11 mouse cellular contexts compared by ENCODE assay signal in genomic region chr10:17367430-17367829, GRCm38 (mm10).
DNase-seq lines count a peak whose midpoint lies in the region; ATAC-seq and TF ChIP-seq lines count a peak whose summit lies in the region.
"Had no signal": no experiment of that assay in that cellular context is flagged by ENCODE, and none has a peak within 500 bp of the region (broad histone marks: within the 10 kb centered on the region; RNA-seq: fewer than 3 reads in every experiment).

No protein-coding gene starts in this region.

- H3K27me3 ChIP-seq in forebrain, postnatal 0 days (ENCODE audit: insufficient read depth, low read length) = no peaks in the 10 kb centered on the region
- no peaks in the 10 kb centered on the region for H3K27me3 ChIP-seq in forebrain, embryonic 12.5 days
- no peaks in the 10 kb centered on the region for H3K27me3 ChIP-seq in kidney, adult 2 months (replicated peaks; ENCODE audit: control insufficient read depth, insufficient read depth, low read length)
- no peaks in the 10 kb centered on the region for H3K27me3 ChIP-seq in kidney, embryonic 16.5 days (ENCODE audit: insufficient read depth, low read length)
- H3K27me3 ChIP-seq: megakaryocyte, embryonic 14.5 days had no signal

- no peak for TF ChIP-seq POLR2A in kidney, adult 2 months (IDR thresholded peaks at IDR 0.05; ENCODE audit: low read depth, low read length)
- TF ChIP-seq POLR2A in brain, embryonic 14.5 days (IDR thresholded peaks at IDR 0.05; ENCODE audit: borderline replicate concordance, extremely low read depth, insufficient read depth, insufficient read length, poor library complexity, severe bottlenecking) = no peak

- H3K27ac ChIP-seq in forebrain, postnatal 0 days (ENCODE audit: low read depth, low read length) = no peak overlapping the region
- H3K27ac ChIP-seq in forebrain, embryonic 12.5 days = no peak overlapping the region
- H3K27ac ChIP-seq in kidney, adult 2 months (ENCODE audit: insufficient read depth, low read depth, low read length) = no peak overlapping the region
- H3K27ac ChIP-seq in kidney, embryonic 16.5 days (ENCODE audit: low read length) = peak overlapping the region; percentile 35; the same call in 1 of the 2 replicates

- peaks cover 4% of the 10 kb centered on the region; the same call in 1 of the 2 replicates for H3K4me1 ChIP-seq in forebrain, postnatal 0 days (ENCODE audit: insufficient read depth)
- peaks cover 7% of the 10 kb centered on the region; the same call in 1 of the 2 replicates for H3K4me1 ChIP-seq in forebrain, embryonic 12.5 days
- 0 out of 2 replicates have a peak, but pooled peaks cover 3% of the 10 kb centered on the region for H3K4me1 ChIP-seq in kidney, adult 2 months (ENCODE audit: control insufficient read depth, insufficient read depth, low read length)
- peaks cover 5% of the 10 kb centered on the region; the same call in 1 of the 2 replicates for H3K4me1 ChIP-seq in kidney, embryonic 16.5 days (ENCODE audit: insufficient read depth, low read length)

- no peak for DNase-seq in forebrain, postnatal 0 days
- peak; percentile 15 to 18 for DNase-seq in kidney, adult 8-10 months
- no peak for DNase-seq in kidney, adult 2 months
- DNase-seq in brain, embryonic 14.5 days (ENCODE audit: low read depth) = peak; percentile 19
- DNase-seq in urinary bladder, postnatal 14 days (ENCODE audit: low spot score) = no peak
- no peak for DNase-seq in thymus, adult 18-20 months
- DNase-seq: left cerebral cortex, postnatal 4 days; liver, postnatal 0 days had no signal

- no peak for TF ChIP-seq CTCF in forebrain, postnatal 0 days (IDR thresholded peaks at IDR 0.05; ENCODE audit: low read depth)
- TF ChIP-seq CTCF in kidney, adult 2 months (conservative IDR thresholded peaks at IDR 0.05; ENCODE audit: insufficient read depth, insufficient read length, low read depth, low read length) = no peak
- no peak for TF ChIP-seq CTCF in brain, embryonic 14.5 days (IDR thresholded peaks at IDR 0.05; ENCODE audit: borderline replicate concordance, extremely low read depth, insufficient read depth, insufficient read length)

- H3K4me2 ChIP-seq in forebrain, postnatal 0 days (ENCODE audit: low read depth) = peak overlapping the region; percentile 15; the same call in 1 of the 2 replicates
- H3K4me2 ChIP-seq in forebrain, embryonic 12.5 days = no peak overlapping the region
- no peak overlapping the region for H3K4me2 ChIP-seq in kidney, embryonic 16.5 days (replicated peaks; ENCODE audit: low read depth, low read length)

- no peak overlapping the region for H3K4me3 ChIP-seq in forebrain, postnatal 0 days (ENCODE audit: low read depth, low read length)
- no peak overlapping the region for H3K4me3 ChIP-seq in forebrain, embryonic 12.5 days (replicated peaks)
- H3K4me3 ChIP-seq in kidney, adult 2 months (ENCODE audit: insufficient read depth, low read depth, low read length) = no peak overlapping the region
- H3K4me3 ChIP-seq in kidney, embryonic 16.5 days (ENCODE audit: low read length) = no peak overlapping the region
- H3K4me3 ChIP-seq: megakaryocyte, embryonic 14.5 days had no signal

- no peak overlapping the region for H3K9ac ChIP-seq in forebrain, postnatal 0 days
- H3K9ac ChIP-seq in forebrain, embryonic 12.5 days = no peak overlapping the region
- H3K9ac ChIP-seq in kidney, embryonic 16.5 days (replicated peaks; ENCODE audit: low read length) = no peak overlapping the region
- H3K9ac ChIP-seq: liver, postnatal 0 days had no signal

- no peaks in the 10 kb centered on the region for H3K36me3 ChIP-seq in forebrain, postnatal 0 days (ENCODE audit: insufficient read depth)
- H3K36me3 ChIP-seq in forebrain, embryonic 12.5 days (replicated peaks) = no peaks in the 10 kb centered on the region
- no peaks in the 10 kb centered on the region for H3K36me3 ChIP-seq in kidney, adult 2 months (ENCODE audit: control insufficient read depth, insufficient read depth, low read length)
- no peaks in the 10 kb centered on the region for H3K36me3 ChIP-seq in kidney, embryonic 16.5 days (ENCODE audit: insufficient read depth, low read length)

- no peaks in the 10 kb centered on the region for H3K9me3 ChIP-seq in forebrain, postnatal 0 days (ENCODE audit: low read length)
- H3K9me3 ChIP-seq in forebrain, embryonic 12.5 days = no peaks in the 10 kb centered on the region
- no peaks in the 10 kb centered on the region for H3K9me3 ChIP-seq in kidney, embryonic 16.5 days (ENCODE audit: low read length)
- H3K9me3 ChIP-seq: megakaryocyte, embryonic 14.5 days had no signal

- no peak for ATAC-seq in forebrain, postnatal 0 days
- ATAC-seq in forebrain, embryonic 12.5 days (ENCODE audit: low FRiP score) = no peak
- no peak for ATAC-seq in kidney, embryonic 16.5 days (ENCODE audit: low FRiP score, low TSS enrichment)
- ATAC-seq: liver, postnatal 0 days had no signal

Comparison
In these comparisons a context has a peak if more than half of its experiments do, and no peak if none do; other contexts are left out.
1. DNase-seq: peak in kidney, adult 8-10 months (2 of 2) and brain, embryonic 14.5 days (single experiment); none in forebrain, postnatal 0 days (single experiment), kidney, adult 2 months (single experiment), urinary bladder, postnatal 14 days (single experiment) and thymus, adult 18-20 months (0 of 2).